Mouse (Mus musculus) liver, adult 2 months (tissue): ENCODE data around the gene Zbtb42. TPM values are rescaled to one million over a fixed set of nuclear protein-coding genes. Genes with fewer than 3 reads are reported as not detected.

ENCODE experiments used
- DNase-seq: peaks from one replicate; pipeline ENCODE4 v3.0.0-alpha.2; 2011; ENCODE audit warnings: low read depth, low spot score; ENCODE audit errors: extremely low read depth
- H3K27ac ChIP-seq: fragments of 200-500 bp; replicated peaks from 2 replicates; pipeline ENCODE4 v1.5.1; 2012; ENCODE audit warnings: low read depth, mild to moderate bottlenecking, control low read depth, inconsistent platforms, low read length; ENCODE audit not compliant: insufficient read depth
- H3K27me3 ChIP-seq: fragments of 200-500 bp; 2 replicates; pipeline ENCODE4 v1.6.1; 2012; ENCODE audit warnings: mild to moderate bottlenecking, moderate library complexity, low read length, inconsistent platforms; ENCODE audit not compliant: control insufficient read depth, insufficient read depth
- H3K36me3 ChIP-seq: fragments of 200-500 bp; 2 replicates; pipeline ENCODE4 v1.6.1; 2012; ENCODE audit warnings: low read length, inconsistent platforms; ENCODE audit not compliant: control insufficient read depth, insufficient read depth
- H3K4me1 ChIP-seq: fragments of 200-500 bp; 2 replicates; pipeline ENCODE4 v1.6.1; 2011; ENCODE audit warnings: low read length; ENCODE audit not compliant: control insufficient read depth, insufficient read depth
- H3K4me3 ChIP-seq: fragments of 200-500 bp; 2 replicates; pipeline ENCODE4 v1.5.1; 2011; ENCODE audit warnings: low read depth, mild to moderate bottlenecking, control low read depth, low read length, moderate library complexity; ENCODE audit not compliant: insufficient read depth
- H3K79me2 ChIP-seq: fragments of 200-500 bp; 2 replicates; pipeline ENCODE4 v1.6.1; 2012; ENCODE audit warnings: inconsistent platforms, mild to moderate bottlenecking, low read length, moderate library complexity; ENCODE audit not compliant: control insufficient read depth, insufficient read depth
- H3K9ac ChIP-seq: fragments of 200-500 bp; 2 replicates; pipeline ENCODE4 v1.6.1; 2012; ENCODE audit warnings: low read depth, mild to moderate bottlenecking, control low read depth, inconsistent platforms, low read length
- CTCF ChIP-seq: fragments of 200-500 bp; IDR thresholded peaks from 2 replicates; pipeline ENCODE4 v1.5.1; 2011; ENCODE audit warnings: low read depth, low read length, control low read depth
- POLR2A ChIP-seq: fragments of 200-500 bp; IDR thresholded peaks from 2 replicates; pipeline ENCODE4 v1.6.1; 2011; ENCODE audit warnings: low read length, control low read depth; ENCODE audit not compliant: insufficient read depth; ENCODE audit errors: extremely low read depth
- WGBS: fragments of 180-500 bp; shearing (Covaris S2); methylation state at CpG from one replicate; pipeline ENCODE4 v1.1.7; 2018; 5-methylcytosine and 5-hydroxymethylcytosine counted together
- polyA plus RNA-seq: library from polyadenylated mRNA; depleted of rRNA; stranded (reverse); fragments of >200 nt; gene quantifications from 2 replicates; pipeline ENCODE4 v1.2.3, GENCODE M21; 2012
- total RNA-seq: library from RNA; depleted of rRNA; stranded (reverse); fragments of >200 nt; gene quantifications from 2 replicates; pipeline ENCODE4 v1.2.3, GENCODE M21; 2014

Zbtb42 gene
- total and polyA plus RNA-seq, 2 experiments = 0.83 to 7.9 TPM

DNA sequence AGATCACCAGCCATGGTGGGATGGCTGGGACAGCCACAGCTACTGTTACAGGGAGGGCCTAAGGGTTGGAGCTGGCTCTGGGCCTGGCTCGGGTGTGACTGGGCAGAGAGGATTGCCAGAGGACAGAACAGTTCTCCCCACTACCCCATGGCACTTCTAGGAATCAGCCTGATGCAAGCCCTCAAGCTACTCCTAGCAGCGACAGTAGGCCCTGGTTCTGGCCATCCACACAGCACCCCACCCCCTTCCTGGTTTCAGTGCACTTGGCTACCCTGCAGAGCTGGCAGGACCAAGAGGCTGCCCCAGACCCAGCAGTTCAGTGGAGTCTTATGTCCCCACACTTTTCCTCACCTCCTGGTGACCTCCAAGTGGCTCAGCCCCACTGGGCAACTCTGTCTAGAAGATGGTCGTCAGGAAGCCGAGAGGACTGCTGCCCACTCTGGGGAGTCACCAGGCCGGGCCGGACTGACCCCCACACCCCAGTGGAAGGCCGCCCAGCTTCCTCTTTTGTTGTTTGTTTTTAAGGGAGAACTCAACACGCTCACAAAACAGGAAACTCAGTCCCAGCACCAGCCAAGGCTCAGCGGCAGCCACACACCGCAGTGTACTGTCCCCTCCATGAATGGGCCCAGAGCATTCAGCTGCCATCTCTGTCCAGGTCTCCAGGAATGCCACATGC lies 10.9 kb upstream of the Zbtb42 start:
- 54% methylated on average over 10 of the region's 10 CpGs for WGBS
- H3K36me3 ChIP-seq = no peaks in the 10 kb centered on the region
- no peak for DNase-seq
- H3K4me3 ChIP-seq = peak overlapping the region; percentile 19; the same call in 1 of the 2 replicates
- TF ChIP-seq POLR2A = no peak
- no peak for TF ChIP-seq CTCF
- peak overlapping the region; percentile 27; the same call in 1 of the 2 replicates for H3K9ac ChIP-seq
- no peaks in the 10 kb centered on the region for H3K27me3 ChIP-seq
- H3K79me2 ChIP-seq = peaks cover 69% of the 10 kb centered on the region
- H3K4me1 ChIP-seq = peaks cover 41% of the 10 kb centered on the region
- H3K27ac ChIP-seq = peak overlapping the region; percentile 32

DNA sequence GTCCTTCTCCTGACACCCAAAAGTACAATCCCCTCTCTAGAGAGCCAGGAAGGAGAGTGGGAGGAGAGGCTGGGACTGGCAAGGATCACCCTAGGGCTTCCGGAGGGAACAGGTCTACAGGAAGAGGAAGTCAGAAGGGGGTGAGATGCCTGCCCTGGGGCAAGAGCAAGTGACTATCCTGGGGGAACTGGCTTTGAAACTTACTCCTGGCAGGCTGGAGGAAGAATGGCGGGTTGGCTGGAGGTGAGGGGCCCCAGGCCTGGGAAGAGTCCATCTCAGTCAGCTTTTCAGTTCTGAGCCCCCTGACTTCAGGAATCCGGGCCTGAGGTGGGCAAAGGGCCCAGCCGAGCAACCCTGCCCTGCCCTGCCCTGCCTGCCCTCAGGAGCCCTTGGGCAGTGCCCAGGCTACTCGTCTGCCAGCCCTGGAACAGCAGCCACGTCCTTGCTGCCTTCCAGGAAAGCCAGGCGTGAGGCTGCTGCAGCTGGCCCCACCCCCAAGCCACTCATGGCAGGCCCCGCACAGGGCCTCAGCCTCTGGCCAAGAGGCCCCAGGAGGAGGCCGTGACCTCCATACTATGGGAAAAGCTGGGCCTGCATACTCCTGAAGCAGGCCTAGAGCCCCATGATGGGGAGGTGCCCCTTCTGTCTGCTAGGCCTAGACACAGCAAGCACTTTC lies 7.8 kb upstream of the Zbtb42 start:
- Histone ChIP-seq H3K27ac (peak overlapping the region; percentile 45; the same call in 1 of the 2 replicates), H3K79me2 (peaks cover 58% of the 10 kb centered on the region), H3K36me3 (no peaks in the 10 kb centered on the region), H3K9ac (no peak overlapping the region), H3K4me1 (peaks cover 49% of the 10 kb centered on the region), H3K27me3 (no peaks in the 10 kb centered on the region), H3K4me3 (no peak overlapping the region)
- peak; percentile 76 for DNase-seq
- TF ChIP-seq POLR2A (no peak), CTCF (no peak)
- WGBS = 12% methylated on average over 9 of the region's 9 CpGs

DNA sequence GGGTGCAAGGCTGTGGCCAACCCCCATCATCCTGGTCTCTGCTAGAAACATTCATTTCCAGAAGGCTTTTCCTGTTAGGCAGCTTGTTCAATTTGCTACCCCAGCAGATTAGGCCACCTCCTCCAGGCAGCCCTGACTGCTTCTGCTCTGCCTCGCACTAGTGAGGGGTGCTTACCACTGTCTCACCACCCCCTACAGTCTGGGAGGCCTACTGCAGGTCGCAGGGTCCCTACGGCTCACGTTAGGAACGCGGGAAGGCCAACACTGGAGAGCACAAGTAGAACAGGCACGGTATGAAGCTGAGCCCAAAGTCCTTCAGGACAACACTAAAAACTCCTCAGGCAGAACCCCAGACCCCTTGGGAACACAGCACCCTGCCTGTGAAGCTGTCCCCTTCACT lies 6.7 kb upstream of the Zbtb42 start:
- no peak for DNase-seq
- no peaks in the 10 kb centered on the region for H3K27me3 ChIP-seq
- H3K9ac ChIP-seq = no peak overlapping the region
- peaks cover 50% of the 10 kb centered on the region for H3K79me2 ChIP-seq
- no peak for TF ChIP-seq POLR2A
- peak; percentile 51 for TF ChIP-seq CTCF
- 68% methylated on average over 7 of the region's 7 CpGs for WGBS
- H3K4me1 ChIP-seq = peaks cover 43% of the 10 kb centered on the region
- no peak overlapping the region for H3K27ac ChIP-seq
- no peaks in the 10 kb centered on the region for H3K36me3 ChIP-seq
- H3K4me3 ChIP-seq = no peak overlapping the region

DNA sequence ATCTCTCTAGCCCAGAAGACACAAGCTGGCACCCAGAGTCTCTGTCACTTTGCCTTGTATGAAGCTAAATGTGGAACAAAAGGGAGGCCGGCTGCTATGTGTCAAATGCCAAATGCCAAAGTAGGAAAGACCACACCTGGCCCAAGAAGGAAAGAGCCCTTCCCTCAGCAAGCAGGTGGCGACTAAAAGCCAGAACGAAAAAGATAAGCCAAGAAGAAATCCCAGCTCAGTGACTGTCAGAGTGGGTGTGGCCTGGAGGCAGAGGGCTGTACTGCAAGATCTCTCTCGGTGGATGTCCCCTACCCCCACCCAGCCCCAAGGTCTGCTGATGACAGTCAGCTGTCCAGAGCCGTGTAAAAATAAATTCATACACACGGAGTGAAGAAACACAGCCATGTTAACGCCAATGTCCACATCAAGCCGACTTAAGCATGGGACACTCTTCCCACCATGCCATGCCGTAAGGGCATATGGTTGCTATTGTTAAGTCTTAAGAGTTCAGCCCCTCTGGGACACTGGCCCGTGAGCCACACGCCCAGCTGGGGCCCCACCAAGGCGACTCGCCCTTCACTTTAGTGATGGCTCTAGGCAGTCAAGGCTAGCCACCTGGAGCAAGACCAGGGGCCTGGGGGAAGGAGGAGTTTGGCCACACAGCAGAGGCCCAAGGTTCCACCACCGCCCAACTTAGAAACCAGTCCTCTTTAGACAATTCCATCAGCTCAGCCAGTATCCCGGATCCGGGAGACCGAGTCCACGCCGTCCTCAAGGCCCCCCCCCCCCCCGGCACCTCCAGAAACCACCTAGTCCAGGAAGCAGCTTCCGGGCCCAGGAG lies 5.7 kb upstream of the Zbtb42 start:
- H3K4me1 ChIP-seq = peaks cover 42% of the 10 kb centered on the region
- peaks cover 47% of the 10 kb centered on the region for H3K79me2 ChIP-seq
- peak overlapping the region; percentile 89 for H3K4me3 ChIP-seq
- 8% methylated on average over 21 of the region's 21 CpGs for WGBS
- peak overlapping the region; percentile 68 for H3K27ac ChIP-seq
- no peaks in the 10 kb centered on the region for H3K27me3 ChIP-seq
- no peak for DNase-seq
- TF ChIP-seq CTCF (no peak; the same call in 1 of the 2 replicates), POLR2A (no peak)
- H3K9ac ChIP-seq = peak overlapping the region; percentile 98
- H3K36me3 ChIP-seq = no peaks in the 10 kb centered on the region

DNA sequence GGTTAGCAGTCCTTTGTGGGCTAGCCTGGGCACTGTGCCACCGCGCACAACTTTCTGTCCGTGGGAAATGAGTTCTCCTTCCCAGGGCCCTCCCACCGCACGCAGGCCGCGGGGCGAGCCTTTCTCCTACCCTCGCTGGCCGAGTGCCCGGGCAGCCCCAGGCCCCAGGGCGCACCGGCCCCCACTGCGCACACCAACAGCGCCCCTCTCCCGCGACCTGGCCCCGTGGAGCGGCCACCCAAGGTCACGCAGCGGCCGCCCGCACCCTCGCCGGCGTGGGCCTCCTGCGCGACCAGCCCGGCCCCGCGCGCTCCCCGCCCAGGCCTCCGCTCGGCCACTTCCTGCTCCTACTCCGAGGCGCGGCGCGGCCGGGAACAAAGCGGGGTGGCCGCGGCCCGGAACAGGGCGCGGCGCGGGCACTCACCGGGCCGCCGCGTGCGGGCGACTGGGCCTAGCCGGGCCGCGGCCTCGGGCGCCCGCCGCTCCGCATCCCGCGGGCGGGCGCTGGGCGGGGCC lies 5.0 kb upstream of the Zbtb42 start:
- Histone ChIP-seq H3K27me3 (no peaks in the 10 kb centered on the region), H3K4me3 (peak overlapping the region; percentile 89), H3K36me3 (no peaks in the 10 kb centered on the region), H3K9ac (peak overlapping the region; percentile 98), H3K4me1 (peaks cover 41% of the 10 kb centered on the region), H3K27ac (peak overlapping the region; percentile 68), H3K79me2 (peaks cover 41% of the 10 kb centered on the region)
- no peak for DNase-seq
- 5% methylated on average over 68 of the region's 68 CpGs for WGBS
- TF ChIP-seq CTCF = no peak
- no peak for TF ChIP-seq POLR2A
